Mouse (Mus musculus): ENCODE data around the gene Timm29. TPM values are rescaled to one million over a fixed set of nuclear protein-coding genes. Genes with fewer than 3 reads are reported as not detected.

Gene Timm29
- total and polyA plus RNA-seq, 2 experiments: 13.0 to 26.7 TPM

GRCm38 (mm10) chr9:21558366-21558765 is 34.2 kb upstream of the Timm29 start:
- no peak for DNase-seq (ENCODE audit: extremely low read depth, low read depth, low spot score)
- Histone ChIP-seq H3K4me1 (ENCODE audit: control insufficient read depth, insufficient read depth, low read length) (0 out of 2 replicates have a peak, but pooled peaks cover 2% of the 10 kb centered on the region), H3K79me2 (ENCODE audit: control insufficient read depth, insufficient read depth, low read length) (peaks cover 11% of the 10 kb centered on the region; the same call in 1 of the 2 replicates), H3K36me3 (ENCODE audit: control insufficient read depth, insufficient read depth, low read length) (no peaks in the 10 kb centered on the region), H3K27ac (replicated peaks; ENCODE audit: insufficient read depth, low read depth, low read length) (no peak overlapping the region), H3K27me3 (ENCODE audit: control insufficient read depth, insufficient read depth, low read length) (no peaks in the 10 kb centered on the region), H3K9ac (ENCODE audit: low read depth, low read length) (no peak overlapping the region), H3K4me3 (ENCODE audit: insufficient read depth, low read depth, low read length) (no peak overlapping the region)
- 69% methylated on average over 4 of the region's 4 CpGs for WGBS
- TF ChIP-seq POLR2A (IDR thresholded peaks at IDR 0.05; ENCODE audit: extremely low read depth, insufficient read depth, low read length): no peak
- no peak for TF ChIP-seq CTCF (IDR thresholded peaks at IDR 0.05; ENCODE audit: low read depth, low read length)

DNA sequence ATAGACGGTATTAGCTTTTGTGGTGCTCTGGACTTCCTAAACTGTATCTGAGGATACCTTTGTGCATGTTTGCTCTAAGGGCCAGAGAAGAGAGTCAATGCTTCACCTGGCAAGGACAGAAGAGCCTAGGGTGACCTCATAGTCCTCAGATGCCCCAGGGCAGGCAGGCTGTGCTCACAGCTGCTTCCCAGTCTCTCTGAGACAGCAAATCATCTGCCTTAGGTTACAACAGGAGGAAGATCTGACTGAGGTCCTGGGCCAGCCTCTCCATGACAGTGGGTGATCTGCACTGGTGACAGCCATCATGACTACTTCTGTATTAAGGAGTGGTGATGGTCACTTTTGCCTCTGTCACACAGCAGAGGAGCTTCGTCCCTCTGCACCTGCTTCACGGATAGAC is 33.4 kb upstream of the Timm29 start:
- no peak overlapping the region for H3K4me3 ChIP-seq (ENCODE audit: insufficient read depth, low read depth, low read length)
- H3K36me3 ChIP-seq (ENCODE audit: control insufficient read depth, insufficient read depth, low read length): no peaks in the 10 kb centered on the region
- TF ChIP-seq POLR2A (IDR thresholded peaks at IDR 0.05; ENCODE audit: extremely low read depth, insufficient read depth, low read length) (no peak), CTCF (IDR thresholded peaks at IDR 0.05; ENCODE audit: low read depth, low read length) (no peak)
- peaks cover 2% of the 10 kb centered on the region; the same call in 1 of the 2 replicates for H3K4me1 ChIP-seq (ENCODE audit: control insufficient read depth, insufficient read depth, low read length)
- no peaks in the 10 kb centered on the region for H3K27me3 ChIP-seq (ENCODE audit: control insufficient read depth, insufficient read depth, low read length)
- no peak overlapping the region for H3K27ac ChIP-seq (replicated peaks; ENCODE audit: insufficient read depth, low read depth, low read length)
- no peak for DNase-seq (ENCODE audit: extremely low read depth, low read depth, low spot score)
- 84% methylated on average over 3 of the region's 3 CpGs for WGBS
- H3K9ac ChIP-seq (ENCODE audit: low read depth, low read length): no peak overlapping the region
- peaks cover 11% of the 10 kb centered on the region; the same call in 1 of the 2 replicates for H3K79me2 ChIP-seq (ENCODE audit: control insufficient read depth, insufficient read depth, low read length)

DNA sequence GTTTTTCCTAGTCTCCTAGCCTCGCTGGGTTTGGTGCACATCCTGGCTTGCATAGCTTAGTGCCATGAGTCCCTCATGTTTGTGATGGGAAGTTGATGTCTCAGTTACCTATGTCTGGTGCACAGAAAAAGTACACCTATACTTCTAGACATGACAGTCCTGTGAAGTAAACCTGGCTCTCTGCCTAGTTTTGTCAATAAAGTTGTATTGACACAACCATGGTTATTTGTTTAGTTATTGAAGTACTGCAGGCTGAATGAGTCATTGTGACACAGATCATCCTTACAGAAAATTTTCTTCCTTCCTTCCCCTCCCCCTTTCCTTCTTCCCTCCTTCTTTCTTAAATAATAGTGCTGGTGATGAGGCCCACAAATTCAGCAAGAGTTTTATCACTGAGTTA is 28.1 kb upstream of the Timm29 start:
- Histone ChIP-seq H3K79me2 (ENCODE audit: control insufficient read depth, insufficient read depth, low read length) (0 out of 2 replicates have a peak, but pooled peaks cover 8% of the 10 kb centered on the region), H3K27me3 (ENCODE audit: control insufficient read depth, insufficient read depth, low read length) (no peaks in the 10 kb centered on the region), H3K9ac (ENCODE audit: low read depth, low read length) (no peak overlapping the region), H3K4me3 (ENCODE audit: insufficient read depth, low read depth, low read length) (no peak overlapping the region), H3K36me3 (ENCODE audit: control insufficient read depth, insufficient read depth, low read length) (no peaks in the 10 kb centered on the region), H3K4me1 (ENCODE audit: control insufficient read depth, insufficient read depth, low read length) (peaks cover 2% of the 10 kb centered on the region; the same call in 1 of the 2 replicates), H3K27ac (replicated peaks; ENCODE audit: insufficient read depth, low read depth, low read length) (no peak overlapping the region)
- TF ChIP-seq CTCF (IDR thresholded peaks at IDR 0.05; ENCODE audit: low read depth, low read length) (no peak), POLR2A (IDR thresholded peaks at IDR 0.05; ENCODE audit: extremely low read depth, insufficient read depth, low read length) (no peak)
- peak; percentile 68 for DNase-seq (ENCODE audit: extremely low read depth, low read depth, low spot score)
- 61% methylated on average over 1 of the region's 1 CpGs for WGBS

- H3K36me3 ChIP-seq (ENCODE audit: control insufficient read depth, insufficient read depth, low read length): peaks cover 5% of the 10 kb centered on the region
- H3K27ac ChIP-seq (replicated peaks; ENCODE audit: insufficient read depth, low read depth, low read length): no peak overlapping the region
- H3K9ac ChIP-seq (ENCODE audit: low read depth, low read length): no peak overlapping the region
- H3K27me3 ChIP-seq (ENCODE audit: control insufficient read depth, insufficient read depth, low read length): no peaks in the 10 kb centered on the region
- 0 out of 2 replicates have a peak, but pooled peaks cover 8% of the 10 kb centered on the region for H3K79me2 ChIP-seq (ENCODE audit: control insufficient read depth, insufficient read depth, low read length)
- WGBS: 80% methylated on average over 4 of the region's 4 CpGs
- no peak overlapping the region for H3K4me3 ChIP-seq (ENCODE audit: insufficient read depth, low read depth, low read length)
- no peak for DNase-seq (ENCODE audit: extremely low read depth, low read depth, low spot score)
- TF ChIP-seq POLR2A (IDR thresholded peaks at IDR 0.05; ENCODE audit: extremely low read depth, insufficient read depth, low read length): no peak
- TF ChIP-seq CTCF (IDR thresholded peaks at IDR 0.05; ENCODE audit: low read depth, low read length): no peak
- peaks cover 2% of the 10 kb centered on the region; the same call in 1 of the 2 replicates for H3K4me1 ChIP-seq (ENCODE audit: control insufficient read depth, insufficient read depth, low read length)
These were observed 27.4 kb upstream of the Timm29 start for GRCm38 (mm10) chr9:21565004-21565586.

DNA sequence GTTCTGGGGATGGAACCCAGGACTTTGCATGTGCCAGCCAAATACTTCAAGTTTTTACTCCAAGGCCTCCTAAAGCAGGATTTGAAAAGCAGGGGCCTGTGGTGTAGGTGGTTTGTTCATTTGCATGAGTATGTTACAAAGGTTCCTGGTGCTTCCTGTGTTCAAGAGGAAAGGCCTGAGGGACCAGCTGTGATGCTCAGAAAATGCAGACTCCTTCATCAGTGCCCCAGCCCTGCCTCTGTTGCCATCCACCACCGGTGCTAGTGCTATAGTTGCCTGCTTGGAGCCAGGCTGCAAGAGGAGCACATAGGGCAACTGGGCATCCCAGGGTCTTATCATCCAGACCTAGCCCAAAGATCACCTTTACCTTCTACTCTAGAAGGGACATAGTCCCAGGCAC is 26.0 kb upstream of the Timm29 start:
- no peaks in the 10 kb centered on the region for H3K27me3 ChIP-seq (ENCODE audit: control insufficient read depth, insufficient read depth, low read length)
- H3K4me3 ChIP-seq (ENCODE audit: insufficient read depth, low read depth, low read length): no peak overlapping the region
- peaks cover 2% of the 10 kb centered on the region for H3K4me1 ChIP-seq (ENCODE audit: control insufficient read depth, insufficient read depth, low read length)
- H3K9ac ChIP-seq (ENCODE audit: low read depth, low read length): no peak overlapping the region
- WGBS: 85% methylated on average over 1 of the region's 1 CpGs
- no peak for DNase-seq (ENCODE audit: extremely low read depth, low read depth, low spot score)
- H3K27ac ChIP-seq (replicated peaks; ENCODE audit: insufficient read depth, low read depth, low read length): no peak overlapping the region
- 0 out of 2 replicates have a peak, but pooled peaks cover 8% of the 10 kb centered on the region for H3K79me2 ChIP-seq (ENCODE audit: control insufficient read depth, insufficient read depth, low read length)
- TF ChIP-seq POLR2A (IDR thresholded peaks at IDR 0.05; ENCODE audit: extremely low read depth, insufficient read depth, low read length) (no peak), CTCF (IDR thresholded peaks at IDR 0.05; ENCODE audit: low read depth, low read length) (no peak)
- H3K36me3 ChIP-seq (ENCODE audit: control insufficient read depth, insufficient read depth, low read length): peaks cover 13% of the 10 kb centered on the region

- TF ChIP-seq CTCF (IDR thresholded peaks at IDR 0.05; ENCODE audit: low read depth, low read length) (no peak), POLR2A (IDR thresholded peaks at IDR 0.05; ENCODE audit: extremely low read depth, insufficient read depth, low read length) (no peak)
- no peak overlapping the region for H3K27ac ChIP-seq (replicated peaks; ENCODE audit: insufficient read depth, low read depth, low read length)
- 25% methylated on average over 2 of the region's 2 CpGs for WGBS
These were observed 25.5 kb upstream of the Timm29 start for GRCm38 (mm10) chr9:21567051-21567450.

More at GRCm38 (mm10) chr9:21567051-21567450, 25.5 kb upstream of the Timm29 start:
- DNase-seq (ENCODE audit: extremely low read depth, low read depth, low spot score): peak; percentile 26
- Histone ChIP-seq H3K36me3 (ENCODE audit: control insufficient read depth, insufficient read depth, low read length) (peaks cover 18% of the 10 kb centered on the region), H3K79me2 (ENCODE audit: control insufficient read depth, insufficient read depth, low read length) (0 out of 2 replicates have a peak, but pooled peaks cover 8% of the 10 kb centered on the region), H3K4me3 (ENCODE audit: insufficient read depth, low read depth, low read length) (no peak overlapping the region), H3K9ac (ENCODE audit: low read depth, low read length) (no peak overlapping the region), H3K4me1 (ENCODE audit: control insufficient read depth, insufficient read depth, low read length) (peaks cover 2% of the 10 kb centered on the region), H3K27me3 (ENCODE audit: control insufficient read depth, insufficient read depth, low read length) (no peaks in the 10 kb centered on the region)
